Mouse (Mus musculus) intestine, embryonic 14.5 days (tissue): ENCODE data around the gene Ces1d. TPM values are rescaled to one million over a fixed set of nuclear protein-coding genes. Genes with fewer than 3 reads are reported as not detected.

Experiments used
- ATAC-seq: fragments of 200-750 bp; cut with Nextera tagmentation; replicated peaks from 2 replicates; pipeline ENCODE4 v1.8.0; 2017; ENCODE audit warnings: low read depth, moderate number of reproducible peaks, moderate TSS enrichment, moderate library complexity; ENCODE audit not compliant: low FRiP score, low TSS enrichment
- DNase-seq: peaks from one replicate; pipeline ENCODE4 v3.0.0-alpha.2; 2018; ENCODE audit warnings: low spot score
- H3K27ac ChIP-seq: fragments of 300-500 bp; sonication (generic); 2 replicates; pipeline ENCODE4 v1.5.1; 2014; ENCODE audit warnings: low read depth, mild to moderate bottlenecking, control low read depth
- H3K27me3 ChIP-seq: fragments of 300-500 bp; sonication (generic); replicated peaks from 2 replicates; pipeline ENCODE4 v1.6.1; 2014; ENCODE audit warnings: low read length, control low read depth; ENCODE audit not compliant: control insufficient read depth, insufficient read depth
- H3K36me3 ChIP-seq: fragments of 300-500 bp; sonication (generic); 2 replicates; pipeline ENCODE4 v1.6.1; 2014; ENCODE audit warnings: low read length, control low read depth; ENCODE audit not compliant: control insufficient read depth, insufficient read depth
- H3K4me1 ChIP-seq: fragments of 300-500 bp; sonication (generic); replicated peaks from 2 replicates; pipeline ENCODE4 v1.6.1; 2014; ENCODE audit warnings: low read length, control low read depth, mixed read lengths; ENCODE audit not compliant: control insufficient read depth, insufficient read depth
- H3K4me2 ChIP-seq: fragments of 300-500 bp; sonication (generic); 2 replicates; pipeline ENCODE4 v1.6.1; 2014; ENCODE audit warnings: low read length
- H3K4me3 ChIP-seq: fragments of 300-500 bp; sonication (generic); 2 replicates; pipeline ENCODE4 v1.5.1; 2014; ENCODE audit warnings: low read depth, low read length, control low read depth, mixed read lengths
- H3K9ac ChIP-seq: fragments of 300-500 bp; sonication (generic); 2 replicates; pipeline ENCODE4 v1.6.1; 2014; ENCODE audit warnings: mild to moderate bottlenecking, low read length
- H3K9me3 ChIP-seq: fragments of 300-500 bp; sonication (generic); 2 replicates; pipeline ENCODE4 v1.6.1; 2016; ENCODE audit warnings: low read length, control low read depth; ENCODE audit not compliant: control insufficient read depth
- WGBS: fragments of 180-500 bp; shearing (Covaris S2); extraction: QIAGEN DNeasy Blood & Tissue Kit; methylation state at CpG from one replicate; pipeline ENCODE4 v1.1.7; 2014; 5-methylcytosine and 5-hydroxymethylcytosine counted together
- polyA plus RNA-seq: library from polyadenylated mRNA; unstranded; fragments of >200 nt; fragmentation: Nextera tagmentation; extraction: Ambion mirVana; gene quantifications from 2 replicates; pipeline ENCODE4 v1.2.1, GENCODE M21; 2014

Gene Ces1d
- polyA plus RNA-seq, 1 experiment from 2014 or later = 0.61 TPM

- Histone ChIP-seq H3K4me2 (no peak overlapping the region), H3K27me3 (no peaks in the 10 kb centered on the region), H3K27ac (no peak overlapping the region), H3K4me3 (no peak overlapping the region), H3K9ac (no peak overlapping the region), H3K9me3 (no peaks in the 10 kb centered on the region), H3K36me3 (no peaks in the 10 kb centered on the region), H3K4me1 (no peaks in the 10 kb centered on the region)
- 98% methylated on average over 1 of the region's 1 CpGs for WGBS
- ATAC-seq (no peak), DNase-seq (no peak)
Observed at GRCm38 (mm10) chr8:93122005-93122404, 75.6 kb downstream of the Ces1d start.

Other genes starting within 250 kb of the Ces1d start
- 0.04 TPM in 1 of 2 replicates, not detected in the other for gene Slc6a2, start 237.8 kb downstream of the Ces1d start, polyA plus RNA-seq
- gene Ces1a, start 149.6 kb downstream of the Ces1d start, polyA plus RNA-seq = not detected in 2 replicates
- gene Ces1b, start 117.8 kb downstream of the Ces1d start, polyA plus RNA-seq = not detected in 2 replicates
- gene Ces1c, start 66.6 kb downstream of the Ces1d start, polyA plus RNA-seq = 0.28 and 0.45 TPM in 2 replicates
- gene Ces1e, start 31.8 kb upstream of the Ces1d start, polyA plus RNA-seq = 0.28 and 0.45 TPM in 2 replicates
- gene Ces1f, start 81.9 kb upstream of the Ces1d start, polyA plus RNA-seq = not detected in 2 replicates
- 0.12 and 0.26 TPM in 2 replicates for gene Ces1g, start 139.5 kb upstream of the Ces1d start, polyA plus RNA-seq
- gene Ces1h, start 181.9 kb upstream of the Ces1d start, polyA plus RNA-seq = not detected in 2 replicates